Mouse (Mus musculus) liver, adult 2 months (tissue): ENCODE data around the gene Eif2s2.

Source experiments
- CTCF ChIP-seq: fragments of 200-500 bp; IDR thresholded peaks from 2 replicates; pipeline ENCODE4 v1.5.1; 2011; ENCODE audit warnings: low read depth, low read length, control low read depth
- POLR2A ChIP-seq: fragments of 200-500 bp; IDR thresholded peaks from 2 replicates; pipeline ENCODE4 v1.6.1; 2011; ENCODE audit warnings: low read length, control low read depth; ENCODE audit not compliant: insufficient read depth; ENCODE audit errors: extremely low read depth

GRCm38 (mm10) chr2:154863672-154864071, 29.1 kb downstream of the Eif2s2 start:
- TF ChIP-seq CTCF: no peak
- no peak for TF ChIP-seq POLR2A
